Mouse (Mus musculus): ENCODE measurements around the gene Eif2s3x.

Gene Eif2s3x

GRCm38 (mm10) chrX:94212597-94213321 lies at the start of gene Eif2s3x:
Gene Eif2s3x, minus strand, starts transcription at chrX:94212862.
- DNase-seq (ENCODE audit: low spot score), result peak; percentile 92

- DNase-seq (ENCODE audit: low spot score), result peak; percentile 7
These were observed 22.9 kb upstream of the Eif2s3x start for GRCm38 (mm10) chrX:94235601-94236000.

- DNase-seq (ENCODE audit: low spot score), result peak; percentile 26
These were observed 22.5 kb upstream of the Eif2s3x start for GRCm38 (mm10) chrX:94235190-94235555.

DNA sequence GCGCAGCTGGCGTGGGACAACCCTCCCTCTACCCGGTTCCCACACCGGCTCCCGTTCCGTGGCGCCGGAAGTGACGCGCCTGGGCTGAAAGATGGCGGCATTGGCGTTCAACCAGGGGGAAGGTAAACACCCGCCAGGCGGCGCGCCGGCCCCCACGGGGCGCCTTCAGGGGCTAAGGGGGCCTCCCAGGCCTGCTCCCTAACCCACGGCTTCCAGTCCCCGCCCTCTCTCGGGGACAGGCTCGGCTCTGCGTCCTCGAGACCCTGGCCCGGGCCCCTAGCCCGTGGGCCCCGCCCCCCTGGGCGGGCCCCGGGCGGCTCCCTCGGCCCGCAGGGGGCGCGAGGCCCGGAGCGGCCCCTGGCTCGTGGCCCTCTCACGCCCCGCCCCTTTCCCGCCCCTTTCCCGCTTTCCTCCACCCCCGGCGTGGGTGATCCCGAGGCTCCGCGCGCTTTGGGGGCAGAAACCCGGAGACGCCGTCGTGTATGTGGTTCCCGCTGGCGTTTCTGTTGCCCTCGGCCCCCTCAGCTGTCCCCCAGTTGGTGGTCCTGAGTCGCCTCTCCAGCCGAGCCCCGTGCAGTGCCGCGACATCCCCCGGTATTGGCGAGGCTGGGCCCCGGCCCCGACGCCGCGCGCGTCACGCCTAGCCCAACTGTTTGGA lies 22.0 kb upstream of the Eif2s3x start, which contains the start of gene Klhl15:
Gene Klhl15 (plus strand): TSS at position 68 of the 658 bp plus-strand sequence.
- DNase-seq (ENCODE audit: low spot score), result peak; percentile 81

DNA sequence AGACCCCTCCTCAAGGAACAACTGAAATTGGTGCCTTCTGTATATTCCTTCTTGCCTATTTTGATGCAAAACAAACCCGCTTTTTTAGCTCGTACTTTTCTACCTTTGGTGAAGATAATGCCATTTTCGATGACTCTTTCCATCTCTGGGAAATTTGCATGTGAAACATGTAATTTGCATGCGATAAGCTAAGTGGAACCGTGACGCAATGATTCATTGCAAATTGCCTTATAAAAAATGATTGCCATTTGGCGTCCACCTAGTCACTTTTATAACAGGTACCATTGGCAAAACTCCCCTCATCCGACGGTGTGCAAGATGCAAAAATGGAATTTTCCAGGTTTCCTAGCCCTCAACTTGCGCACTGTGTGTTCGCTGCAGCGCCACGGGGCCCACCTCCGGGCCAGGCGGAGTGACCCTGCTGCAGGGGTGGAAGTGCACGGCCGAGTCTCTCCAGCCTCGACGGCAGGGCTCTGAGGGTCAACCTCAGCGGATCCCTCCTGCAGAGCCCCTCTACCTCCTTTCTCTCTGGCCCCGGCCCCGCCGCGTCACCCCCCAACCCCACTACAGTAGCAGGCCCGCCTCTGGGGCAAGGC lies 21.4 kb upstream of the Eif2s3x start:
- peak; percentile 20 for DNase-seq (ENCODE audit: low spot score)

- DNase-seq (ENCODE audit: low spot score), result no peak
These were observed 20.8 kb upstream of the Eif2s3x start for GRCm38 (mm10) chrX:94233432-94233831.

DNA sequence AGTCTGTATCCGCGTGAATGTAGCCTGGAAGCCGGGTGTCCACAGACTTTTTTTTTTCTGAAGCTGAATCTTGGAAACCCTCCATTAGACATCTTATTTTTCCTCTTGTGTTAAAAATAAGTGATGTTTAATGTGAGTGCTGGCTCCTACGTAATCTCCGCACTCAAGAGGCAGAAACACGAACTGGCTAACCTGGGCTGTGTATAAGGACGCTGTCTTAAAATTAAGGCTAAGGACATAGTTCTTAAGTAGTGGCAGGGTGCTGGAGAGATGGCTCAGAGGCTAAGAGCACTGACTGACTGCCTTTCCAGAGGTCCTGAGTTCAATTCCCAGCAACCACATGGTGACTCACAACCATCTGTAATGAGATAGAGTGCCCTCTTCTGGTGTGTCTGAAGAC lies 722 bp upstream of the Eif2s3x start:
- DNase-seq (ENCODE audit: low spot score), result no peak

GRCm38 (mm10) chrX:94212264-94212596 lies 432 bp downstream of the Eif2s3x start:
- DNase-seq (ENCODE audit: low spot score), result no peak

GRCm38 (mm10) chrX:94197789-94198188 lies 14.9 kb downstream of the Eif2s3x start:
- DNase-seq (ENCODE audit: low spot score), result peak; percentile 10

- DNase-seq (ENCODE audit: low spot score), result peak; percentile 17
These were observed 18.8 kb downstream of the Eif2s3x start for GRCm38 (mm10) chrX:94193901-94194300.

- DNase-seq (ENCODE audit: low spot score), result no peak
These were observed 27.5 kb downstream of the Eif2s3x start for GRCm38 (mm10) chrX:94185156-94185555.

- DNase-seq (ENCODE audit: low spot score), result no peak
These were observed 28.8 kb downstream of the Eif2s3x start for GRCm38 (mm10) chrX:94183814-94184213.

- peak; percentile 91 for DNase-seq (ENCODE audit: low spot score)
These were observed 34.8 kb downstream of the Eif2s3x start for GRCm38 (mm10) chrX:94177715-94178340.

- peak; percentile 31 for DNase-seq (ENCODE audit: low spot score)
These were observed 43.3 kb downstream of the Eif2s3x start for GRCm38 (mm10) chrX:94169348-94169747.

DNA sequence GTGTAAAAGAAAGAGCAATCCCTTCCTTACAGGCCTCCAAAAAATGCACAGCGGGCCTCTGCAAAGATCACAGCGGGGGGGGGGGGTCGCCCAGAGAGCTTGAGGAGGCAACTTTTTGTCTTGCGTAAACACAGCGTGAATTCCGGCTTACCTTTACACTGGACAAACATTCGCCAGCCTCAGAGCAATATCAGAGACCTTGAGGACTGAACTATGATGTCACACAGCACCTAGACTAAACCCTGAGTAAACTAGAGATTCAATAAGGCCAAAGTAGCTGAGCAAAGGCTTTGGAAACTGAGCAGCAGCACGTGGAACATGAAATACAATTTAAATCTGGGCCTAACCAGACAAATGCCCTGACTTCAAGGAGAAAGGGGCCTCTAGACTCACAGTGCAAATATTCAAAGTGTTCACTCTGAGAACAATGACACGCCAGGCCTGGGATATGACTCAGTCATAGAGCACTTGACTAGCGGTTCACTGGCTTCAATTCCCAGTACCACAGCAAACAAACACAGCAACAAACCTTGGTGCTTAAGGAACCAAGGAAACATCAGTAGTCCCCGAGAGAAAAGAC lies 60.3 kb downstream of the Eif2s3x start:
- no peak for DNase-seq (ENCODE audit: low spot score)

DNA sequence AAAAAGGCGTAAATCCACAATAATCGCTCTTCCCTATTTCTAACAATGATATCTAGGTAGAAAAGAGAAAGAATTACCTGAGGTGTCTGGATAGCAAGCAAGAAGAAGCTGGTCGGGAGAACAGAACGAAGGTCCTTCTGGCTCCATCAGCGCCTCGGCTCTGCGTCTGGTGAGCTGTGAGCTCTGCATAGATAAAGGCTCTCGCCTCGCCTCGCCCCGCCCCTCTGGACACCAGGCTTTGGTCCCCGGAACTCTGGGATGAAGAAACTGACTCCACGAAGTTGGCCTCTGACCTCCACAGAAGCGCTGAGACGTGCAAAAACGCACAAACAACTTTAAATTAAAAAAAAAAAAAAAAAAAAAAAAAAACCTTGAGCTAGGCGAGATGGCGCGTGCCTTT lies 62.2 kb downstream of the Eif2s3x start:
- no peak for DNase-seq (ENCODE audit: low spot score)

- DNase-seq (ENCODE audit: low spot score), result no peak
These were observed 70.5 kb downstream of the Eif2s3x start for GRCm38 (mm10) chrX:94142004-94142771.

DNA sequence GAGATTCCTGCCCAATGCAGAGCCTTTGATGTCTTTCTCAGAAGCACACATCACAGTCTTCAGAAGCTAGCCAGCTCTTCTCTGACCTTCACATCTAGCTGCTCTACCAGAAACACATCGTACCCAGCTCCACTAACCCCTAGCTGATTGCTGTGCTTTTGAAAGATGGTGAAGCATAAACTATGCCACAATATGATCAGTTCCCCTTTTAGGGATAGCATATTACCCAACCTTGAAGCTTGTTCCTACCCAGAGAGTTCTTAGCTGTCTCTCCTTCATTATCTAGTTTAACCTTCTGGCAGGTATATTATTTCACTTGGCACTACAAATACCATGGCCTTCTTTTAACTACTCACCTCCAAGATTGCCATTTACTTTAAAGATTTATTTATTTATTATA lies 72.6 kb downstream of the Eif2s3x start:
- DNase-seq (ENCODE audit: low spot score), result no peak

Data from MN1 (cell line).